Mouse (Mus musculus): Measurements from ENCODE around the gene Med26. TPM values are rescaled to one million over a fixed set of nuclear protein-coding genes. Genes with fewer than 3 reads are reported as not detected.

The Med26 gene
- polyA plus RNA-seq, 1 experiment from 2014 or later: 11.9 TPM

DNA sequence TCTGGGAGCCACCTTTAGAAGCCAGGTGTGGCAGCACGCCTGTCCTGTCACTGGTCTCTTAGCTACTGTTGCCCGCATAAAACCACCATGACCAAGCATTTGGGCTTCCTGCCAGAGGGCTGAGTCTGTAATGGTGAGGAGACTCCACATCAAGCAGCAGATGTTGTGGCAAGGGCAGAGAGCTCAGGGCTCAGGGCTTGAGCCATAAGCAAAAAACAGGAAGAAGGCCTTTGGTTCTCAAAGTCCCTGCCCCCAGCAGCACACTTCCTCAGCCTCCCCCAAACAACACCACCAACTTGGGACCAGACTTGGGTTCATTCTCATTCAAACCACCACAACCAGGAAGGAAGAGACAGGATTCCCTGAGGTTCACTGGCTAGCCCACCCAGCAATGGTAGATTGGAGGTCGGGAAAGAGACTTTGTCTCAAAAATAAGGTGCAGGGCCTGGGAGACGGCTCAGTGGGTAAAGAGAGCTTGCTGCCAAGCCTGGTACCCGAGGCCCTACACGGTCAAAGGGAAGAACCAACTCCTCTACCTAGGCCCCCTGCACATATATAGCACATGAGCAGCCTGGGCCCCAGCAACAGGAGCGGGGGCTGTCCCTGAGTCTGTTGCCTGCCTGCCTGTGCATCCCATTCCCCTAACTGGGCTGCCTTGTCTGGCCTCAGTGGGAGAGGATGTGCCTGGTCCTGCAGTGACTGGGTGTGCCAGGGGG is 35.1 kb upstream of the Med26 start:
- 85% methylated on average over 7 of the region's 7 CpGs for WGBS
- TF ChIP-seq CTCF (IDR thresholded peaks at IDR 0.05; ENCODE audit: low read depth): no peak
- H3K9ac ChIP-seq (ENCODE audit: low read depth, low read length): no peak overlapping the region
- no peaks in the 10 kb centered on the region for H3K9me3 ChIP-seq (replicated peaks; ENCODE audit: low read length)
- H3K27me3 ChIP-seq (ENCODE audit: insufficient read depth, low read length): no peaks in the 10 kb centered on the region
- no peak overlapping the region for H3K27ac ChIP-seq
- H3K4me1 ChIP-seq (replicated peaks; ENCODE audit: insufficient read depth, low read length): no peaks in the 10 kb centered on the region
- no peak for DNase-seq (ENCODE audit: low spot score)
- no peak for ATAC-seq (replicated peaks; ENCODE audit: low FRiP score, low read depth)
- no peak overlapping the region for H3K4me2 ChIP-seq (ENCODE audit: low read length)
- H3K36me3 ChIP-seq (ENCODE audit: insufficient read depth, low read length): 0 out of 2 replicates have a peak, but pooled peaks cover 3% of the 10 kb centered on the region
- no peak overlapping the region for H3K4me3 ChIP-seq (replicated peaks; ENCODE audit: low read depth, low read length)

DNA sequence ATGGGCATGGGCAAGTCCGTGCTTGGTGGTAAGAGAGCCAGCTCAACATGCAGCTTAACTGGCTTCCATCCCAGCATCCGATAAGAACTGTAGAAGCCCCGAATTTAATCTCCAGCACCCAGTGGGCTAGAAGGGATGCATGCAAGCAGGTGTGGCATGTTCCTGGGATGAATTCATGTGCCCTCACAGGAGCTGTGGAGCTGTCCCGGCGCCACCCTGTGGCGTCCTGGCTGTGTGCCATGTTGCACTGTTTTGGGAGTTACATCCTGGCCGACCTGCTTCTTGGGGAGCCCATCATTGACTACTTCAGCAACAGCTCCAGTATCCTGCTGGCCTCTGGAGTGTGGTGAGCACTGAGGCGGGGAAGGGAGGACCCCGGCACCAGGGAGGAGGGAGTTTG is 31.3 kb upstream of the Med26 start:
- no peak overlapping the region for H3K27ac ChIP-seq
- no peaks in the 10 kb centered on the region for H3K27me3 ChIP-seq (ENCODE audit: insufficient read depth, low read length)
- WGBS: 76% methylated on average over 9 of the region's 9 CpGs
- H3K9ac ChIP-seq (ENCODE audit: low read depth, low read length): no peak overlapping the region
- peak; percentile 16; the same call in 1 of the 2 replicates for TF ChIP-seq CTCF (IDR thresholded peaks at IDR 0.05; ENCODE audit: low read depth)
- H3K36me3 ChIP-seq (ENCODE audit: insufficient read depth, low read length): 0 out of 2 replicates have a peak, but pooled peaks cover 3% of the 10 kb centered on the region
- no peak for DNase-seq (ENCODE audit: low spot score)
- no peak overlapping the region for H3K4me3 ChIP-seq (replicated peaks; ENCODE audit: low read depth, low read length)
- H3K9me3 ChIP-seq (replicated peaks; ENCODE audit: low read length): no peaks in the 10 kb centered on the region
- no peak for ATAC-seq (replicated peaks; ENCODE audit: low FRiP score, low read depth)
- no peaks in the 10 kb centered on the region for H3K4me1 ChIP-seq (replicated peaks; ENCODE audit: insufficient read depth, low read length)
- H3K4me2 ChIP-seq (ENCODE audit: low read length): no peak overlapping the region

DNA sequence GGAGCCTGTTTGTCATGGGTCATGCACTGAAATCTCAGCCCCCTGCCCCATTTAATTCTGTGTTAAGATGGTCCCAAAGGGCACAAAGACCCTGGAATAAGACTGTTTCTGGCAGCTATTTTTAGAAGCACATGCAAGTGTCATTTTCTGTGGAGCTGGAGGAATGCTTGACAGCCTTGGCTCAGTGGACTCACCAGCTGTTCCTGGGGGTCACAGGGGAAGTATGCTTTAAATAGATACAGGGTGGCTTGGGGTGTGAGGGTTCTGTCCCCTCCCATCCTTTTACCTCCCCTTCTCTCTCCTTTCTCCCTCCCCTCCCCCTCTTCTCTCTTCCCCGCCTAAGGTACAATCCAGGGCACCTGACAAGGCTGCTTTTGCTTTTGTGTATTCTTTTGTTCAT is 29.9 kb upstream of the Med26 start:
- Histone ChIP-seq H3K9ac (ENCODE audit: low read depth, low read length) (no peak overlapping the region), H3K27ac (no peak overlapping the region), H3K4me2 (ENCODE audit: low read length) (no peak overlapping the region), H3K27me3 (ENCODE audit: insufficient read depth, low read length) (no peaks in the 10 kb centered on the region), H3K36me3 (ENCODE audit: insufficient read depth, low read length) (0 out of 2 replicates have a peak, but pooled peaks cover 3% of the 10 kb centered on the region), H3K4me1 (replicated peaks; ENCODE audit: insufficient read depth, low read length) (0 out of 2 replicates have a peak, but pooled peaks cover 1% of the 10 kb centered on the region), H3K4me3 (replicated peaks; ENCODE audit: low read depth, low read length) (no peak overlapping the region), H3K9me3 (replicated peaks; ENCODE audit: low read length) (no peaks in the 10 kb centered on the region)
- TF ChIP-seq CTCF (IDR thresholded peaks at IDR 0.05; ENCODE audit: low read depth): no peak
- no peak for ATAC-seq (replicated peaks; ENCODE audit: low FRiP score, low read depth)
- DNase-seq (ENCODE audit: low spot score): no peak
- 60% methylated on average over 1 of the region's 1 CpGs for WGBS

DNA sequence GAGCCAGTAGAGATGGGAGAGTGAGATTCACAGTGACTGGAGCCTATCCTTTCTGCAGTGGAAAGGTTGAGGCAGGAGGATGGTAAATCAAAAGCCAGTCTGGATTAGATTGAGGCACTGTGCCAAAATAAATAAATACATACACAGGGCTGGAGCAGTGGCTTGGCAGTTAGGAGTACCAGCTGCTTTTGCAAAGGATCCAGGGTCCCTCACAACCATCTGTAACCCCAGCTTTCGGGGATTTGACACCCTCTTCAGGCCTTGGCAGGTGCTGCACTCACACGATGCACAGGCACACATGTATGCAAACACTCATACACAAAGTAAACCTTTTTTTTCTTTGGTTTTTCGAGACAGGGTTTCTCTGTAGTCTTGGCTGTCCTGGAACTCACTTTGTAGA is 29.2 kb upstream of the Med26 start:
- Histone ChIP-seq H3K27me3 (ENCODE audit: insufficient read depth, low read length) (no peaks in the 10 kb centered on the region), H3K4me1 (replicated peaks; ENCODE audit: insufficient read depth, low read length) (0 out of 2 replicates have a peak, but pooled peaks cover 6% of the 10 kb centered on the region), H3K9ac (ENCODE audit: low read depth, low read length) (no peak overlapping the region), H3K4me3 (replicated peaks; ENCODE audit: low read depth, low read length) (no peak overlapping the region), H3K4me2 (ENCODE audit: low read length) (no peak overlapping the region), H3K36me3 (ENCODE audit: insufficient read depth, low read length) (0 out of 2 replicates have a peak, but pooled peaks cover 3% of the 10 kb centered on the region), H3K27ac (no peak overlapping the region), H3K9me3 (replicated peaks; ENCODE audit: low read length) (no peaks in the 10 kb centered on the region)
- TF ChIP-seq CTCF (IDR thresholded peaks at IDR 0.05; ENCODE audit: low read depth): no peak
- WGBS: 82% methylated on average over 3 of the region's 3 CpGs
- DNase-seq (ENCODE audit: low spot score) (no peak), ATAC-seq (replicated peaks; ENCODE audit: low FRiP score, low read depth) (no peak)

DNA sequence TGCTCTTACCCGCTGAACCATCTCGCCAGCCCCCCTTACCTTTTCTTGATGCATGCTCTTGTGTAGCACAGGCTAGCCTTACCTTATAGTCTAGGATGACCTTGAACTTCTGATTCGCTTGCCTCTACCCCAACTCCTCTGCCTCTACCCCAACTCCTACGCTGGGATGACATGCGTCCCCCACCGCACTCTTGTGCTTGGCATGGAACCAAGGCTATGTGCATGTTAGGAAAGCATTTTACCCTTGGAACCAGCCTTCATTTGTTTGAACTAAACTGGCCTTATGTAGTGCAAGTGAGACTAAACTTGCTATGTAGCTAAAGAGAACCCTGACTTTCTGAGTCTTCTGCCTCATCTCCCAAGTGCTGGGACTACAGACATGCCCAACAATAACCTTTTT is 27.8 kb upstream of the Med26 start:
- no peak overlapping the region for H3K9ac ChIP-seq (ENCODE audit: low read depth, low read length)
- WGBS: 94% methylated on average over 6 of the region's 6 CpGs
- no peaks in the 10 kb centered on the region for H3K9me3 ChIP-seq (replicated peaks; ENCODE audit: low read length)
- H3K27me3 ChIP-seq (ENCODE audit: insufficient read depth, low read length): no peaks in the 10 kb centered on the region
- no peak overlapping the region for H3K4me2 ChIP-seq (ENCODE audit: low read length)
- no peak overlapping the region for H3K4me3 ChIP-seq (replicated peaks; ENCODE audit: low read depth, low read length)
- 0 out of 2 replicates have a peak, but pooled peaks cover 3% of the 10 kb centered on the region for H3K36me3 ChIP-seq (ENCODE audit: insufficient read depth, low read length)
- no peak overlapping the region for H3K27ac ChIP-seq
- H3K4me1 ChIP-seq (replicated peaks; ENCODE audit: insufficient read depth, low read length): 0 out of 2 replicates have a peak, but pooled peaks cover 8% of the 10 kb centered on the region
- no peak for DNase-seq (ENCODE audit: low spot score)
- TF ChIP-seq CTCF (IDR thresholded peaks at IDR 0.05; ENCODE audit: low read depth): no peak
- no peak for ATAC-seq (replicated peaks; ENCODE audit: low FRiP score, low read depth)

DNA sequence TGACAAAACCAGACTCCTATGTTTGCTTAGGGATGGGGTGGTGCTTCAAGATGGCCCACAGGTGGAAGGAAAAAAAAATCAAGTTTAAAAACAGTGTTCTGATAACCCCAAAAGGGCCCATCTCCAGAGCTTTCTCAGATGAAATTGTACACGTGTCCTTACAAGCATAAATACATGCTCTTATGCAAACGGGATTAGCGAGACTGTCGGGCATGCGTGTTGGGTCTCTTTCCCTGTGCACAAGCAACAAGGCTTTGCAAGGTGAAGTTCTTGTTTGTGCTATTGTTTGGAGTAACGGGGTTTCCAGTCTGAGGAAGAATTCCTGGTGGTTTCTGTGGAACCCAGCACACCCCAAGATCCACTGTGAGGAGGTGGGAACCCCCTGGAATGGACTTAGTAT is 25.4 kb upstream of the Med26 start:
- no peak for DNase-seq (ENCODE audit: low spot score)
- Histone ChIP-seq H3K27ac (no peak overlapping the region), H3K4me2 (ENCODE audit: low read length) (no peak overlapping the region), H3K9ac (ENCODE audit: low read depth, low read length) (no peak overlapping the region), H3K9me3 (replicated peaks; ENCODE audit: low read length) (no peaks in the 10 kb centered on the region), H3K27me3 (ENCODE audit: insufficient read depth, low read length) (no peaks in the 10 kb centered on the region), H3K4me1 (replicated peaks; ENCODE audit: insufficient read depth, low read length) (0 out of 2 replicates have a peak, but pooled peaks cover 15% of the 10 kb centered on the region), H3K36me3 (ENCODE audit: insufficient read depth, low read length) (peaks cover 6% of the 10 kb centered on the region; the same call in 1 of the 2 replicates), H3K4me3 (replicated peaks; ENCODE audit: low read depth, low read length) (no peak overlapping the region)
- 82% methylated on average over 6 of the region's 6 CpGs for WGBS
- no peak for ATAC-seq (replicated peaks; ENCODE audit: low FRiP score, low read depth)
- TF ChIP-seq CTCF (IDR thresholded peaks at IDR 0.05; ENCODE audit: low read depth): no peak
